Mouse (Mus musculus): ENCODE measurements at regions not wholly inside any gene's neighbourhood (a gene's known extent, or its start where the extent isn't known, plus 50 kb on each side); places are given as distances from the start of the nearest gene placed in this dataset.
"Not testable (repeated sequence)": the region's sequence is repeated elsewhere in the genome, so short reads cannot be mapped to it uniquely, and the experiment has no call there.

- DNase-seq (ENCODE audit: low read depth in 2 of 2, low spot score in 2 of 2): no peak
These were observed 92.7 kb downstream of the Nucb2 start for GRCm38 (mm10) chr7:116596914-116597313.

GRCm38 (mm10) chr7:116600340-116600739 lies 96.2 kb downstream of the Nucb2 start:
- no peak for DNase-seq (ENCODE audit: low read depth in 2 of 2, low spot score in 2 of 2)

GRCm38 (mm10) chr7:116603167-116603839 lies 99.1 kb downstream of the Nucb2 start:
- no peak for DNase-seq (ENCODE audit: low read depth in 2 of 2, low spot score in 2 of 2)

- no peak for DNase-seq (ENCODE audit: low read depth in 2 of 2, low spot score in 2 of 2)
These were observed 99.6 kb downstream of the Nucb2 start for GRCm38 (mm10) chr7:116603840-116604194.

GRCm38 (mm10) chr7:116606255-116606654 lies 102.1 kb downstream of the Nucb2 start:
- DNase-seq (ENCODE audit: low read depth in 2 of 2, low spot score in 2 of 2): no peak

GRCm38 (mm10) chr7:116606751-116607483 lies 102.7 kb downstream of the Nucb2 start:
- no peak for DNase-seq (ENCODE audit: low read depth in 2 of 2, low spot score in 2 of 2)

- DNase-seq (ENCODE audit: low read depth in 2 of 2, low spot score in 2 of 2): no peak
These were observed 103.6 kb downstream of the Nucb2 start for GRCm38 (mm10) chr7:116607628-116608225.

GRCm38 (mm10) chr7:116608350-116609085 lies 104.3 kb downstream of the Nucb2 start:
- peak; percentile 10 to 35 for DNase-seq (ENCODE audit: low read depth in 2 of 2, low spot score in 2 of 2)

GRCm38 (mm10) chr7:116609406-116609805 lies 105.2 kb downstream of the Nucb2 start:
- DNase-seq (ENCODE audit: low read depth in 2 of 2, low spot score in 2 of 2): no peak

GRCm38 (mm10) chr7:116609906-116610305 lies 105.7 kb downstream of the Nucb2 start:
- no peak for DNase-seq (ENCODE audit: low read depth in 2 of 2, low spot score in 2 of 2)

GRCm38 (mm10) chr7:116615984-116616383 lies 111.8 kb downstream of the Nucb2 start:
- no peak for DNase-seq (ENCODE audit: low read depth in 2 of 2, low spot score in 2 of 2)

GRCm38 (mm10) chr7:116619636-116620035 lies 115.5 kb downstream of the Nucb2 start:
- DNase-seq (ENCODE audit: low read depth in 2 of 2, low spot score in 2 of 2): no peak

- no peak for DNase-seq (ENCODE audit: low read depth in 2 of 2, low spot score in 2 of 2)
These were observed 116.2 kb downstream of the Nucb2 start for GRCm38 (mm10) chr7:116620381-116620780.

- no peak for DNase-seq (ENCODE audit: low read depth in 2 of 2, low spot score in 2 of 2)
These were observed 129.0 kb downstream of the Nucb2 start for GRCm38 (mm10) chr7:116633210-116633609.

- DNase-seq (ENCODE audit: low read depth in 2 of 2, low spot score in 2 of 2): peak in 1 of 2 experiments; percentile 1
These were observed 140.9 kb downstream of the Nucb2 start for GRCm38 (mm10) chr7:116644902-116645650.

GRCm38 (mm10) chr7:116654466-116654865 lies 150.3 kb downstream of the Nucb2 start:
- DNase-seq (ENCODE audit: low read depth in 2 of 2, low spot score in 2 of 2): no peak

- DNase-seq (ENCODE audit: low read depth in 2 of 2, low spot score in 2 of 2): not testable (repeated sequence)
These were observed 152.9 kb downstream of the Nucb2 start for GRCm38 (mm10) chr7:116657040-116657439.

GRCm38 (mm10) chr7:116665581-116665980 lies 161.4 kb downstream of the Nucb2 start:
- DNase-seq (ENCODE audit: low read depth in 2 of 2, low spot score in 2 of 2): no peak

- no peak for DNase-seq (ENCODE audit: low read depth in 2 of 2, low spot score in 2 of 2)
These were observed 170.2 kb downstream of the Nucb2 start for GRCm38 (mm10) chr7:116674199-116675019.

- no peak for DNase-seq (ENCODE audit: low read depth in 2 of 2, low spot score in 2 of 2)
These were observed 172.5 kb downstream of the Nucb2 start for GRCm38 (mm10) chr7:116676696-116677095.

Data from CD8-positive naive resting alpha-beta T cell, adult 2 months (primary cell).